ENCODE assay signal across 14 mouse cellular contexts in genomic region chr10:67360793-67361192, GRCm38 (mm10).
A peak's percentile ranks its signal among the peaks of the same experiment; 100 is the strongest.
DNase-seq lines count a peak whose midpoint lies in the region; TF ChIP-seq lines count a peak whose summit lies in the region.
"Had no signal": no experiment of that assay in that cellular context is flagged by ENCODE, and none has a peak within 500 bp of the region (broad histone marks: within the 10 kb centered on the region; RNA-seq: fewer than 3 reads in every experiment).

No protein-coding gene starts in this region.

- no peak overlapping the region for H3K4me3 ChIP-seq in left cerebral cortex, adult 2 months
- H3K4me3 ChIP-seq: midbrain, embryonic 13.5 days; neural tube, embryonic 13.5 days had no signal

- intact Hi-C loops in left cerebral cortex, adult 2 months (cut with DNase I): loop anchor here (2.0 kb wide), 2 partner anchors 128 to 176 kb away; no protein-coding TSS in a partner anchor

- no peak overlapping the region; the same call in 1 of the 2 replicates for H3K27ac ChIP-seq in left cerebral cortex, adult 2 months
- H3K27ac ChIP-seq: midbrain, embryonic 13.5 days; neural tube, embryonic 13.5 days had no signal

- TF ChIP-seq CTCF in left cerebral cortex, adult 2 months (IDR thresholded peaks at IDR 0.05): no peak

- peak; percentile 46 for DNase-seq in layer of hippocampus, adult 11-12 months (ENCODE audit: low spot score)
- DNase-seq in layer of hippocampus, postnatal 25 days (ENCODE audit: extremely low spot score in 1 of 2, low spot score in 1 of 2): no peak
- peak; percentile 22 to 49 for DNase-seq in frontal cortex, postnatal 10 days (ENCODE audit: low spot score in 2 of 2)
- peak; percentile 70 to 77 for DNase-seq in left cerebral cortex, adult 2 months (ENCODE audit: extremely low spot score in 1 of 2, low spot score in 2 of 2)
- DNase-seq in telencephalon, adult 2 months (ENCODE audit: low read depth, low spot score): peak; percentile 86
- no peak for DNase-seq in urinary bladder, postnatal 36 days (ENCODE audit: low spot score in 2 of 2)
- no peak for DNase-seq in testis, postnatal 14 days (ENCODE audit: low spot score)
- DNase-seq in adrenal gland, adult (ENCODE audit: inconsistent age in 2 of 2, low spot score in 1 of 2): no peak
- DNase-seq: adrenal gland, postnatal 10 days; gastrocnemius, postnatal 25 days; kidney, postnatal 25 days; lung, postnatal 14 days had no signal

Comparison
In these comparisons a context has a peak if more than half of its experiments do, and no peak if none do; other contexts are left out.
1. DNase-seq: peak in layer of hippocampus, adult 11-12 months (single experiment), frontal cortex, postnatal 10 days (2 of 2), left cerebral cortex, adult 2 months (2 of 2) and telencephalon, adult 2 months (single experiment); none in layer of hippocampus, postnatal 25 days (0 of 2), urinary bladder, postnatal 36 days (0 of 2), testis, postnatal 14 days (single experiment) and adrenal gland, adult (0 of 2).